Mouse (Mus musculus): Measurements from ENCODE around the gene Ccnt1. TPM values are rescaled to one million over a fixed set of nuclear protein-coding genes. Genes with fewer than 3 reads are reported as not detected.
A peak's percentile ranks its signal among the peaks of the same experiment; 100 is the strongest.

The Ccnt1 gene
- polyA plus RNA-seq, 1 experiment from 2014 or later = 25.9 TPM

DNA sequence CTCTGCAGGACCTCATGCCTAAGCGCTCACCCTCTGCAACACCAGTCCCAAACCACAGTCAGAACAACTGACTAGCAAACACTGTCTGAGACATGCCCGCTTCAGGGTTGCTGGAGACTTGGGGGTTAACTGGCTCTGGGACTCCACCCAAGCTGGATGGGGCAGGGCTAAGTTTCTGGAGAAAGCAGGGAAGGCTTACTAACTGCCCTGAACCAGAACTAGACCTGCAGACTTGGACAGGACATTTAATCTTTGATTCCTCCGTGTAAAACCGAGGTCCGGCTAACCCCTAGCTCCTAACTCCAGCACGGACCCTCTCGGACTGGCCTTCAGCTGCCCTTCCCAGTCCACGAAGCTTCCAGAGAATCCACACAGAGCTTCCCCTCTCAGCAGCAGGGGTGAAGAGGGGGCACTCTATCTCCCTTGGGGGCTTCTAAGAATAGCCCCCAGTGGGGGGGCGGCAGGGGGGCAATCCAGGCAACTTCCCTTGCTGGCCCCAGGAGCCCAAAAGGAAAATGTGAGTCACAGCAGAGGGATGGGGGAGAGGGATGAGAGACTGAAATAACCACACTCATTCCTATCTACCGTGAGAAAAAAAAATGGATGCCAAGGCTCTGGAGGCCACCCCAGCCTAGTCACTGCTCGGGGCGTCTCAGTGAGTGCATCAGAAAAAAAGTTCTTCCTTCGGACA is 31.6 kb upstream of the Ccnt1 start:
- Histone ChIP-seq H3K27ac (ENCODE audit: low read length) (peak overlapping the region; percentile 90), H3K4me1 (ENCODE audit: control insufficient read depth, low read depth, low read length) (peaks cover 58% of the 10 kb centered on the region)
- 36% methylated on average over 13 of the region's 13 CpGs for WGBS (ENCODE audit: insufficient replicate concordance)

GRCm38 (mm10) chr15:98601832-98602190 is 31.1 kb upstream of the Ccnt1 start:
- 33% methylated on average over 7 of the region's 7 CpGs for WGBS (ENCODE audit: insufficient replicate concordance)
- Histone ChIP-seq H3K9me3 (replicated peaks; ENCODE audit: control insufficient read depth, low read length) (no peaks in the 10 kb centered on the region), H3K27ac (ENCODE audit: low read length) (peak overlapping the region; percentile 90), H3K4me1 (ENCODE audit: control insufficient read depth, low read depth, low read length) (peaks cover 53% of the 10 kb centered on the region), H3K9ac (ENCODE audit: low read depth, low read length) (peak overlapping the region; percentile 79), H3K27me3 (ENCODE audit: control insufficient read depth, insufficient read depth, low read depth, low read length) (no peaks in the 10 kb centered on the region), H3K36me3 (ENCODE audit: control insufficient read depth, insufficient read depth) (peaks cover 43% of the 10 kb centered on the region), H3K4me2 (ENCODE audit: low read depth, low read length) (peak overlapping the region; percentile 86), H3K4me3 (ENCODE audit: low read depth, low read length) (peak overlapping the region; percentile 63)
- ATAC-seq (ENCODE audit: low read depth) = 0 out of 2 replicates have a peak, but pooled peaks have one; percentile 10

More for the DNA sequence above, 31.6 kb upstream of the Ccnt1 start:
- ATAC-seq (ENCODE audit: low read depth) = peak; percentile 59
- no peaks in the 10 kb centered on the region for H3K9me3 ChIP-seq (replicated peaks; ENCODE audit: control insufficient read depth, low read length)
- H3K4me3 ChIP-seq (ENCODE audit: low read depth, low read length) = peak overlapping the region; percentile 63
- peaks cover 38% of the 10 kb centered on the region for H3K36me3 ChIP-seq (ENCODE audit: control insufficient read depth, insufficient read depth)
- no peaks in the 10 kb centered on the region for H3K27me3 ChIP-seq (ENCODE audit: control insufficient read depth, insufficient read depth, low read depth, low read length)
- peak overlapping the region; percentile 79 for H3K9ac ChIP-seq (ENCODE audit: low read depth, low read length)
- H3K4me2 ChIP-seq (ENCODE audit: low read depth, low read length) = peak overlapping the region; percentile 86

- no peak for ATAC-seq (ENCODE audit: low read depth)
Measured at GRCm38 (mm10) chr15:98600036-98600709, 29.4 kb upstream of the Ccnt1 start.

DNA sequence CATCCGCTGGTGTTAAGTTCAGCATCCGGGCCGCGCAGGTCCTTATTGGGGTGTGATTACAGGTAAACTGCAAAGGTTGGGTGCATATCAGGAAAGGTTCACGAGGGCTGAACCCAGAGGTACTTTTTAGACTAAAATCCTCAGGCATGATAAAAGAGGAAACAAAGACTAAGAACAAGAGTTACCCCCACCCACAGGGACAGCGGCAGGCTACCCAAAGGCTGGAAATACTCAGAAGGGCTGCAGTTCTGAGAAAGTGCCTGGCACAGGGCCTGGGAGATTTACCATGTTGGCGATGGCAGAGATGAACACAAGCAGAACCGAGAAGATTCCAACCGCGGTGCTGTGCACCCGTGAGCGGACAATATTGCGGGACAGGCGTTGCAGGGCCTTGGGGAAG is 25.9 kb upstream of the Ccnt1 start:
- no peak overlapping the region for H3K9ac ChIP-seq (ENCODE audit: low read depth, low read length)
- H3K4me3 ChIP-seq (ENCODE audit: low read depth, low read length) = no peak overlapping the region
- no peak overlapping the region for H3K27ac ChIP-seq (ENCODE audit: low read length)
- no peak overlapping the region for H3K4me2 ChIP-seq (ENCODE audit: low read depth, low read length)
- H3K4me1 ChIP-seq (ENCODE audit: control insufficient read depth, low read depth, low read length) = peaks cover 6% of the 10 kb centered on the region
- WGBS (ENCODE audit: insufficient replicate concordance) = 91% methylated on average over 14 of the region's 14 CpGs
- peaks cover 76% of the 10 kb centered on the region for H3K36me3 ChIP-seq (ENCODE audit: control insufficient read depth, insufficient read depth)
- H3K27me3 ChIP-seq (ENCODE audit: control insufficient read depth, insufficient read depth, low read depth, low read length) = no peaks in the 10 kb centered on the region
- no peak for ATAC-seq (ENCODE audit: low read depth)
- no peaks in the 10 kb centered on the region for H3K9me3 ChIP-seq (replicated peaks; ENCODE audit: control insufficient read depth, low read length)

More at GRCm38 (mm10) chr15:98600036-98600709, 29.4 kb upstream of the Ccnt1 start:
- Histone ChIP-seq H3K4me3 (ENCODE audit: low read depth, low read length) (no peak overlapping the region), H3K27ac (ENCODE audit: low read length) (no peak overlapping the region), H3K9ac (ENCODE audit: low read depth, low read length) (no peak overlapping the region), H3K4me1 (ENCODE audit: control insufficient read depth, low read depth, low read length) (peaks cover 40% of the 10 kb centered on the region), H3K4me2 (ENCODE audit: low read depth, low read length) (no peak overlapping the region), H3K27me3 (ENCODE audit: control insufficient read depth, insufficient read depth, low read depth, low read length) (no peaks in the 10 kb centered on the region), H3K9me3 (replicated peaks; ENCODE audit: control insufficient read depth, low read length) (no peaks in the 10 kb centered on the region), H3K36me3 (ENCODE audit: control insufficient read depth, insufficient read depth) (peaks cover 56% of the 10 kb centered on the region)
- 82% methylated on average over 12 of the region's 12 CpGs for WGBS (ENCODE audit: insufficient replicate concordance)

DNA sequence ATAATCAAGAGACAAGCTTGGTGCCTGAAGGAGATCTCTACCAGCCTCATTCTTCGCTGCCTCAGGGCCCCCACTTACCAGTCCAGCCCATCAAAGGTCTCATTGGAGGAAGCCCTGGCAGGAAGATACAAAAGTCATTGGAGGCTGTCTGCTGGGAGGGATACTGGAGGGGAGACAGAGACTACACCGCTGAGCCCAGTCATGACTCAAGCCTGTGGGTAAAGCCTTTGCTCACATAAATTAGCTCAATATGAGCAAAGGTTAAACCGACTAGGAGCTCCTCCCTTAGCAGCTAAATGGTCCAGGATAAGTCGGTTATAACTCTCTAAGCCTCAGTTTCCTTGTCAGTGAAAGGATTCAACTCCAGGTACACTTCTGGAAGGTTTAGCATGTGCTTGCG is 24.3 kb upstream of the Ccnt1 start:
- Histone ChIP-seq H3K9me3 (replicated peaks; ENCODE audit: control insufficient read depth, low read length) (no peaks in the 10 kb centered on the region), H3K4me1 (ENCODE audit: control insufficient read depth, low read depth, low read length) (no peaks in the 10 kb centered on the region; the same call in 1 of the 2 replicates), H3K27ac (ENCODE audit: low read length) (no peak overlapping the region), H3K36me3 (ENCODE audit: control insufficient read depth, insufficient read depth) (peaks cover 69% of the 10 kb centered on the region), H3K9ac (ENCODE audit: low read depth, low read length) (no peak overlapping the region), H3K4me3 (ENCODE audit: low read depth, low read length) (no peak overlapping the region), H3K4me2 (ENCODE audit: low read depth, low read length) (no peak overlapping the region), H3K27me3 (ENCODE audit: control insufficient read depth, insufficient read depth, low read depth, low read length) (no peaks in the 10 kb centered on the region)
- WGBS (ENCODE audit: insufficient replicate concordance) = 81% methylated on average over 5 of the region's 5 CpGs
- no peak for ATAC-seq (ENCODE audit: low read depth)

DNA sequence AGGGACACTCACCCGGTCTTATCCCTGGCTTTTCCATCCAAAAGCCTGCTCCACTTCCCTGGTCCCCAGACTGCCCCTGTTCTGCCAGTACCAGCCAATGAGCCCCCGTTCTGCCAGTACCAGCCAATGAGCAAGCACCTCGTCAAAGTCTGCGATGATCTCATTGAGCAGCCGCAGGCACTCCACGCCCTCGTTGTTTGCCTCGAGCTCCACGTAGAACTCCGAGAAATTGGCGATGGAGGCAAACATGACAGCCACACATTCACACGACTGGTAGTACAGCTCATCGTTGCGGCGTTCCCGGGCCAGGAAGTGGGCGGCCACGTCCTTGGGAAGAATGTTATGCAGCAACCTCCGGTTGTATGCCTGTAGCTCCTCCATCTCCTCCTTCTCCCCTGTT is 23.5 kb upstream of the Ccnt1 start:
- H3K27me3 ChIP-seq (ENCODE audit: control insufficient read depth, insufficient read depth, low read depth, low read length) = no peaks in the 10 kb centered on the region
- no peaks in the 10 kb centered on the region for H3K9me3 ChIP-seq (replicated peaks; ENCODE audit: control insufficient read depth, low read length)
- peaks cover 63% of the 10 kb centered on the region for H3K36me3 ChIP-seq (ENCODE audit: control insufficient read depth, insufficient read depth)
- H3K9ac ChIP-seq (ENCODE audit: low read depth, low read length) = no peak overlapping the region
- no peak overlapping the region for H3K4me2 ChIP-seq (ENCODE audit: low read depth, low read length)
- no peaks in the 10 kb centered on the region; the same call in 1 of the 2 replicates for H3K4me1 ChIP-seq (ENCODE audit: control insufficient read depth, low read depth, low read length)
- ATAC-seq (ENCODE audit: low read depth) = no peak
- no peak overlapping the region for H3K27ac ChIP-seq (ENCODE audit: low read length)
- no peak overlapping the region for H3K4me3 ChIP-seq (ENCODE audit: low read depth, low read length)
- WGBS (ENCODE audit: insufficient replicate concordance) = 82% methylated on average over 19 of the region's 19 CpGs

- Histone ChIP-seq H3K27ac (ENCODE audit: low read length) (no peak overlapping the region), H3K4me2 (ENCODE audit: low read depth, low read length) (no peak overlapping the region), H3K9me3 (replicated peaks; ENCODE audit: control insufficient read depth, low read length) (no peaks in the 10 kb centered on the region), H3K4me1 (ENCODE audit: control insufficient read depth, low read depth, low read length) (peaks cover 9% of the 10 kb centered on the region), H3K27me3 (ENCODE audit: control insufficient read depth, insufficient read depth, low read depth, low read length) (no peaks in the 10 kb centered on the region), H3K4me3 (ENCODE audit: low read depth, low read length) (no peak overlapping the region), H3K9ac (ENCODE audit: low read depth, low read length) (no peak overlapping the region), H3K36me3 (ENCODE audit: control insufficient read depth, insufficient read depth) (peaks cover 39% of the 10 kb centered on the region)
- ATAC-seq (ENCODE audit: low read depth) = no peak
- WGBS (ENCODE audit: insufficient replicate concordance) = 63% methylated on average over 4 of the region's 4 CpGs
Measured at GRCm38 (mm10) chr15:98591396-98591795, 20.7 kb upstream of the Ccnt1 start.

DNA sequence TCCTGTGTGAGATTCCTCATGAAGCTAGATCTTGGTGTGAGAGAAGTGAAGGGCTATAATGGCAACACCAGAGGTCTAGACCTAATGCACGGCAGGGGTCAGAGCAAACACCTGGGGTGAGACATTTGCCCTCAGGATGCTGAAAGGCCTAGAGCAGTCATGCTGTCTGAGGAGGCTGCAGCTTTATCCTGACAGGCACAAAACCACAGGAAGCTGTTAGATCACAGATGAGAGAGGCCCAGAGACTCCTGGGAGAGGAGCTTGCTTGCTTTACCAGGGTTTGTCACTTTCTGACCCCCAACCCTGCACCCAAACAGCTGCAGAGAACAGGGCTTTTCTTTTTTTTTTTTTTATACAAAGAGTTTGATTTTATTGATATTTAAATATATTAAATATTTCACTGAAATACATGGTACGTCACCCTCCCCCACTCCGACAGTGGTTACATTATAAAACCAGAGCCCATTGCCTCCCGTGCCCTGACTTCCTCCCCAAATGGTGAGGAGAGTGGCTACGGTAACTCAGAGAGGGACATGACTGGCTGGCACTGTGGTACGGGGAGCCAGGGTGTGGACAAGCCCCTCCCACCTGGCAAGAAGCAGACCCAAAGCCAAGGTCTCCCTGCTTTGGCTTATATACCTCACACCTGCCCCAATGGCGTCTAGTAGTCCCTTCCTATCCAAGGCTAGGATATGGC is 19.1 kb upstream of the Ccnt1 start:
- H3K27ac ChIP-seq (ENCODE audit: low read length) = no peak overlapping the region
- H3K36me3 ChIP-seq (ENCODE audit: control insufficient read depth, insufficient read depth) = peaks cover 27% of the 10 kb centered on the region
- no peaks in the 10 kb centered on the region for H3K27me3 ChIP-seq (ENCODE audit: control insufficient read depth, insufficient read depth, low read depth, low read length)
- no peak overlapping the region for H3K9ac ChIP-seq (ENCODE audit: low read depth, low read length)
- H3K4me2 ChIP-seq (ENCODE audit: low read depth, low read length) = no peak overlapping the region
- H3K4me3 ChIP-seq (ENCODE audit: low read depth, low read length) = no peak overlapping the region
- H3K9me3 ChIP-seq (replicated peaks; ENCODE audit: control insufficient read depth, low read length) = no peaks in the 10 kb centered on the region
- ATAC-seq (ENCODE audit: low read depth) = no peak
- peaks cover 19% of the 10 kb centered on the region for H3K4me1 ChIP-seq (ENCODE audit: control insufficient read depth, low read depth, low read length)
- 29% methylated on average over 7 of the region's 7 CpGs for WGBS (ENCODE audit: insufficient replicate concordance)

- Histone ChIP-seq H3K4me1 (ENCODE audit: control insufficient read depth, low read depth, low read length) (peaks cover 19% of the 10 kb centered on the region), H3K9me3 (replicated peaks; ENCODE audit: control insufficient read depth, low read length) (no peaks in the 10 kb centered on the region), H3K9ac (ENCODE audit: low read depth, low read length) (no peak overlapping the region), H3K36me3 (ENCODE audit: control insufficient read depth, insufficient read depth) (peaks cover 10% of the 10 kb centered on the region), H3K27ac (ENCODE audit: low read length) (no peak overlapping the region), H3K4me2 (ENCODE audit: low read depth, low read length) (no peak overlapping the region), H3K4me3 (ENCODE audit: low read depth, low read length) (no peak overlapping the region), H3K27me3 (ENCODE audit: control insufficient read depth, insufficient read depth, low read depth, low read length) (no peaks in the 10 kb centered on the region)
- WGBS (ENCODE audit: insufficient replicate concordance) = 38% methylated on average over 11 of the region's 11 CpGs
- no peak for ATAC-seq (ENCODE audit: low read depth)
Measured at GRCm38 (mm10) chr15:98587751-98588150, 17.0 kb upstream of the Ccnt1 start.
